Mouse (Mus musculus) hindbrain, postnatal 0 days (tissue): ENCODE results near the gene Clip3. TPM values are rescaled to one million over a fixed set of nuclear protein-coding genes. Genes with fewer than 3 reads are reported as not detected.

Source experiments
- ATAC-seq: fragments of 200-750 bp; cut with Nextera tagmentation; 2 replicates; pipeline ENCODE4 v1.8.0; 2017; ENCODE audit warnings: mild to moderate bottlenecking, moderate TSS enrichment, moderate library complexity
- DNase-seq: peaks from one replicate; pipeline ENCODE4 v3.0.0-alpha.2; 2015; ENCODE audit warnings: low spot score
- H3K27ac ChIP-seq: fragments of 300-500 bp; sonication (generic); 2 replicates; pipeline ENCODE4 v1.5.1; 2014; ENCODE audit warnings: mild to moderate bottlenecking
- H3K27me3 ChIP-seq: fragments of 300-500 bp; sonication (generic); 2 replicates; pipeline ENCODE4 v1.6.1; 2014; ENCODE audit warnings: low read length, mixed read lengths; ENCODE audit not compliant: insufficient read depth
- H3K36me3 ChIP-seq: fragments of 300-500 bp; sonication (generic); 2 replicates; pipeline ENCODE4 v1.6.1; 2014; ENCODE audit warnings: low read length, mixed read lengths; ENCODE audit not compliant: insufficient read depth
- H3K4me1 ChIP-seq: fragments of 300-500 bp; sonication (generic); 2 replicates; pipeline ENCODE4 v1.6.1; 2014; ENCODE audit warnings: antibody characterized with exemption, low read length, mixed read lengths; ENCODE audit not compliant: insufficient read depth
- H3K4me2 ChIP-seq: fragments of 300-500 bp; sonication (generic); 2 replicates; pipeline ENCODE4 v1.6.1; 2014; ENCODE audit warnings: low read depth, mild to moderate bottlenecking, low read length, moderate library complexity, mixed read lengths
- H3K4me3 ChIP-seq: fragments of 300-500 bp; sonication (generic); 2 replicates; pipeline ENCODE4 v1.5.1; 2014; ENCODE audit warnings: low read length
- H3K9ac ChIP-seq: fragments of 300-500 bp; sonication (generic); replicated peaks from 2 replicates; pipeline ENCODE4 v1.6.1; 2014; ENCODE audit warnings: mild to moderate bottlenecking, low read length, moderate library complexity, mixed read lengths
- H3K9me3 ChIP-seq: fragments of 300-500 bp; sonication (generic); 2 replicates; pipeline ENCODE4 v1.6.1; 2016; ENCODE audit warnings: low read length, mixed read lengths
- CTCF ChIP-seq: IDR thresholded peaks from 2 replicates; pipeline ENCODE4 v1.5.1; 2016; ENCODE audit warnings: antibody characterized with exemption, control low read depth, low read depth
- WGBS: fragments of 180-500 bp; shearing (Covaris S2); extraction: QIAGEN DNeasy Blood & Tissue Kit; methylation state at CpG from one replicate; pipeline ENCODE4 v1.1.7; 2014; 5-methylcytosine and 5-hydroxymethylcytosine counted together
- polyA plus RNA-seq: library from polyadenylated mRNA; unstranded; fragments of >200 nt; fragmentation: Nextera tagmentation; extraction: Ambion mirVana; gene quantifications from 2 replicates; pipeline ENCODE4 v1.2.1, GENCODE M21; 2015
- total RNA-seq: library from RNA; depleted of rRNA; stranded (reverse); fragments of >200 nt; gene quantifications from 2 replicates; pipeline ENCODE4 v1.2.3, GENCODE M21; 2014

Gene Clip3
- total and polyA plus RNA-seq, 2 experiments from 2014 or later: 118 to 172 TPM

DNA sequence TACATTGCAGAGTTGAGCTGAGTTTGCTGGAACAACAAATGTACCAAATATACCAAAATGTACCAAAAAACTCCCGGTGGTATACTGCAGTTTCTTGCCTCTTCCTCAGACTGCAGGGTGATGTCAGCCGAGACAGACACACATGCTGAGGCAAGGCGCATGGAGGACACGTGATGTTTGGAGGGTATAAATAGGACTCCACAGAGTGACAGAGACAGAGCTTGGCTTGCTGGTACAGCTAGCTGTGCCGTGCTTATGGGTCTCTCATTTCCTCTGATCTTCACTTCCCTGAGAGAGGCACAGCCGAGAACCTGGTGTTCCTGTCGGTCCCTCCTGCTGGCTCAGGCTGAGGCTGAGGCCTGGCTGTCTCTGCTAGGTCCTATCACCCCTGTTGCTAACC is 8.8 kb upstream of the Clip3 start:
- TF ChIP-seq CTCF: no peak
- H3K4me2 ChIP-seq: no peak overlapping the region
- H3K36me3 ChIP-seq: no peaks in the 10 kb centered on the region
- no peaks in the 10 kb centered on the region for H3K4me1 ChIP-seq
- no peaks in the 10 kb centered on the region for H3K9me3 ChIP-seq
- H3K4me3 ChIP-seq: no peak overlapping the region
- no peak overlapping the region for H3K9ac ChIP-seq
- DNase-seq (no peak), ATAC-seq (no peak)
- no peak overlapping the region for H3K27ac ChIP-seq
- no peaks in the 10 kb centered on the region for H3K27me3 ChIP-seq
- 81% methylated on average over 7 of the region's 7 CpGs for WGBS

DNA sequence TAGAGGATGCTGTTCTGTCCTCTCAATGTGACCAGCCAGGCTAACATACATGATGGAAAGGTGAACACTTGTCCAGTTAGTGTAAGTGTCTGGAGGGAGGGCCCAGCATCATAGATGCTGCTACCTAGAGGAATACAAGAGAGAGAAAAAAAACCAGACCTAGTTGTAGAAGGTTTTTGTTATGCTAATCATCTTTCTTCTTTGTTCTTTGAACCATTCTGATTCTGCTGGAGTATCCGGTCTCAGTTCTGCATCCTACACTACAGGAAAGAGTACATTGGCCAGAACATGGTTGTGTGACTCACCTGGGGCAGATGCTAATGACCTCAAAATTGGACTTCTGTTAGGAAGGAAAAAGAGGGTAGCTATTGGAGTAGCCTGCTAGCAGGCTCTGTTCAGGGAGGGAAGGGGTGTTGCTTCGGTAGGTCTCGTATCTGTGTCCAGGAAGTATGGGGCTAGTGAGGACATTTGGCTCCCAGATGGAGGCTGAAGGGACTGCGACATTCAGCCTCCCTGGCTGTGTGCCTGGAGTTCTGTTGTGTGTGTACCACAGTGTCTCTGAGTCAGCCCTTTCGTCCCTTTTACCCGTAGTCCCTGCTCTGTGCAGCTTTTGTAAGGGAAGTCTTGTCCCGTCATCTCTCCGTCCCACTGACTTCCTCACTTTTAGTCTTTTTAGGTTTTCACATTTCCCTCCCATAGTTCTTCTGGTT is 4.7 kb upstream of the Clip3 start:
- Histone ChIP-seq H3K4me2 (no peak overlapping the region), H3K27me3 (no peaks in the 10 kb centered on the region), H3K4me3 (no peak overlapping the region), H3K36me3 (no peaks in the 10 kb centered on the region), H3K9me3 (no peaks in the 10 kb centered on the region), H3K4me1 (peaks cover 7% of the 10 kb centered on the region), H3K27ac (no peak overlapping the region), H3K9ac (no peak overlapping the region)
- TF ChIP-seq CTCF: no peak
- DNase-seq (no peak), ATAC-seq (no peak)
- WGBS: 35% methylated on average over 8 of the region's 8 CpGs

DNA sequence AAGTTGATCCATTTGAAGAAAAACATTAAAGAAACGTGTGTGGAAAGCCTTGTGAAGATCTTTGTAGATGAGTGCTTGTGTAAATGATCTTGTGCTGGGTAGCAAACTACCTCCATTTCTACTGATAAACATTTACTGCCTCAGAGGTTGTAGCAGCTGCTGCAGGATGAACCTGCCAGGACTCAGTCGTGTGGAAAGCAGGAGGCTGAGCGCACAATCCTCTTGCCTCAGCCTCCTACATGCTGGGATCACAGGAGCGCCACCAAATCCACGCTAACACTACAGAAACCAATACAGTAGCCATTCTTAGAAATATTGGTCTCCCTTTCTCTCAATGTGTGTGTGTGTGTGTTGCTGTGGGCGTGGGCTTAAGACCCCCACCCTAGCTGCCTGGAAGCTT is 3.5 kb upstream of the Clip3 start:
- DNase-seq: no peak
- no peaks in the 10 kb centered on the region for H3K36me3 ChIP-seq
- H3K27me3 ChIP-seq: no peaks in the 10 kb centered on the region
- no peak overlapping the region for H3K27ac ChIP-seq
- no peak overlapping the region for H3K4me3 ChIP-seq
- H3K9me3 ChIP-seq: no peaks in the 10 kb centered on the region
- no peak overlapping the region for H3K9ac ChIP-seq
- TF ChIP-seq CTCF: no peak
- H3K4me1 ChIP-seq: peaks cover 7% of the 10 kb centered on the region
- H3K4me2 ChIP-seq: no peak overlapping the region
- no peak for ATAC-seq
- WGBS: 53% methylated on average over 6 of the region's 6 CpGs

DNA sequence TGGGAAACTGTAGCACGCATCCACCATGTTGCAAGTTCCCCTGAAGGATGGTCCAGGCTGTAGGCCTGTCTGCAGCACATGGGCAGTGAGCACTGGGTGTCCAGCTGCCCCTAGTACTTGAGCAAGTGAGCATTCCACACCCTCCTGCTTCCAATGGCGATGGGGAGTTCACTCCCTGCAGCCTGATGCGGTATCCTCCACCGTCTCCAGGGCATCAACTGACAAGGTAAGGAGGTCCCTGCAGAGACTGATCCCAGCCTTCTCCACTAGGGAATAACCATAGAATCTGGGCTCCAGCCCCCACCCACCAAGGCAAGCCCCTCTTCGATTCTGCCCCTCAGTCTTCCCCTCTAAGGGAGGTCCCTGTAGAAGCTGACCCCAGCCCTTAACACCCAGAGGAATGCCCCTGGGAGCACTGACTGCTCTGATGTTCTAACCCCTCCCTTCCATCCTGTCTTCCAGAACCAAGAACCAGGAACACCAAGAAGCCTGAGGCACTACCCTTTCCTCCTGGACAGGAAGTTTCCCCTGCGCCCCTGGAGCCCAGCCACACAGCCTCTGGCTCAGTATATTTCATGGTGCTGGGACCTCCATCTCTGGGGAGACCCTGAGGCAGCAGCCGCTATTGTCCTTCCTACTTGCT is 2.3 kb upstream of the Clip3 start:
- Histone ChIP-seq H3K4me1 (peaks cover 11% of the 10 kb centered on the region), H3K4me3 (no peak overlapping the region), H3K27me3 (no peaks in the 10 kb centered on the region), H3K27ac (0 out of 2 replicates have a peak overlapping the region, but pooled peaks have one; percentile 20), H3K4me2 (no peak overlapping the region), H3K36me3 (no peaks in the 10 kb centered on the region), H3K9me3 (no peaks in the 10 kb centered on the region), H3K9ac (no peak overlapping the region)
- no peak for TF ChIP-seq CTCF
- no peak for ATAC-seq
- 76% methylated on average over 7 of the region's 7 CpGs for WGBS
- DNase-seq: no peak

DNA sequence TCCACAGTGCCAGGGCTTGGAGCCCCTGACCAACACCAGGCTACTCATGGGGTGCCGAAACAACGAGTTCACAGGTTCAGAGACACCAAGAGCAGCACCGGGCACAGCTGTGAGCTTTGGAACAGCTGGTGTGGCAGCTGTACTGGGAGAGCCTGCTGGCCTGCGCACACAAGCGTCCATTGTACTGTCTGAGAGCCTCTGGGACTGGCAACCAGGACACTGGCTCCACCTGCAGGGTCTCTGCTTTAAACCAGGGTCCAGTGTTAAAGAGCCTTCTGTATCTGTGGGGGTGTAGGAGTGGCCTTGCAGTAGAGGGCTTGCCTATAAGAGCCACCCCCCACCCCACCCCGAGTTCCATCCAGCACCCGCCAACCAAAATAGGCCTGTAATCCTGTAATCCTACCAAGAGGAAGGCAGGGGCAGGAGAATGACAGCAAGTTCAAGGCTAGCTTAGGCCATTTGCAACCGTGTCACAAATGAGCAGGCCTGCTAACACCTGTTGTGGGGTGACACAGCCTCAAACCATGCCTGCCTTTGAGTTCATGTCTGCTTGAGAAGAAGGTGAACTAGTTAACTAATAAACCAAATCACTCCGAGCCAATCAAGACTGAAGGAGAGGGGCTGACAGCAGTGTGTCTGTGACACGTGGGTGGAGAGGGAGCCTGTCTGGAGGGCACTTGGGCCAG is 1.7 kb upstream of the Clip3 start:
- H3K27ac ChIP-seq: 0 out of 2 replicates have a peak overlapping the region, but pooled peaks have one; percentile 20
- peaks cover 12% of the 10 kb centered on the region for H3K4me1 ChIP-seq
- peak; percentile 54; the same call in 1 of the 2 replicates for ATAC-seq
- 49% methylated on average over 10 of the region's 10 CpGs for WGBS
- H3K27me3 ChIP-seq: no peaks in the 10 kb centered on the region
- H3K9me3 ChIP-seq: no peaks in the 10 kb centered on the region
- DNase-seq: peak; percentile 51
- TF ChIP-seq CTCF: peak; percentile 29
- H3K9ac ChIP-seq: no peak overlapping the region
- H3K4me3 ChIP-seq: no peak overlapping the region
- 0 out of 2 replicates have a peak, but pooled peaks cover 3% of the 10 kb centered on the region for H3K36me3 ChIP-seq
- H3K4me2 ChIP-seq: no peak overlapping the region

DNA sequence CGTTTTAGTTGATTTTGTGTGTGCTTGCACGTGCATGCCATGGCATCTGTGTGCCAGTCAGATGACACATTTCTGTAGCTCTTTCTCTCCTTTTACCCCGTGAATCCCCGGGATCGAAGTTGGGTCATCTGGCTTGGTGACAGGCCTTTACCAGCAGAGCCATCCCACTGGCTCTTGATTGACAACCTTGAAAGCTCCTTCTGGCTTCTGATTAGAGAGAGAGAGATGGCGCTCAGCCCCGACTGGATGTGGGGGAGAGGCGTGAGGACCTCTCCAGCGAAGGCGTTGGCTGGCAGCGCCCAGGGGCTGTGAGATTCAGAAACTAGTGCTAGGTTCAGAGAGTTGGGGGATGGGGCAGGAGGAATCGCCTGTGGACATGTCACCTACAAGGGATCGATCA is 2.3 kb downstream of the Clip3 start:
- DNase-seq (no peak), ATAC-seq (no peak)
- TF ChIP-seq CTCF: no peak
- H3K27me3 ChIP-seq: no peaks in the 10 kb centered on the region
- H3K9me3 ChIP-seq: no peaks in the 10 kb centered on the region
- peaks cover 12% of the 10 kb centered on the region for H3K4me1 ChIP-seq
- peaks cover 34% of the 10 kb centered on the region for H3K36me3 ChIP-seq
- H3K27ac ChIP-seq: 0 out of 2 replicates have a peak overlapping the region, but pooled peaks have one; percentile 38
- H3K9ac ChIP-seq: 0 out of 2 replicates have a peak overlapping the region, but pooled peaks have one; percentile 24
- H3K4me3 ChIP-seq: no peak overlapping the region
- H3K4me2 ChIP-seq: peak overlapping the region; percentile 13; the same call in 1 of the 2 replicates
- 43% methylated on average over 13 of the region's 13 CpGs for whole genome bisulfite sequencing
